Mouse (Mus musculus): Measurements from ENCODE around the gene Prkg1. TPM values are rescaled to one million over a fixed set of nuclear protein-coding genes. Genes with fewer than 3 reads are reported as not detected.
A peak's percentile ranks its signal among the peaks of the same experiment; 100 is the strongest.
"Not testable (repeated sequence)": the region's sequence is repeated elsewhere in the genome, so short reads cannot be mapped to it uniquely, and the experiment has no call there.

Gene Prkg1
- total RNA-seq, 2 experiments from 2014 or later = 15.6 to 16.9 TPM

DNA sequence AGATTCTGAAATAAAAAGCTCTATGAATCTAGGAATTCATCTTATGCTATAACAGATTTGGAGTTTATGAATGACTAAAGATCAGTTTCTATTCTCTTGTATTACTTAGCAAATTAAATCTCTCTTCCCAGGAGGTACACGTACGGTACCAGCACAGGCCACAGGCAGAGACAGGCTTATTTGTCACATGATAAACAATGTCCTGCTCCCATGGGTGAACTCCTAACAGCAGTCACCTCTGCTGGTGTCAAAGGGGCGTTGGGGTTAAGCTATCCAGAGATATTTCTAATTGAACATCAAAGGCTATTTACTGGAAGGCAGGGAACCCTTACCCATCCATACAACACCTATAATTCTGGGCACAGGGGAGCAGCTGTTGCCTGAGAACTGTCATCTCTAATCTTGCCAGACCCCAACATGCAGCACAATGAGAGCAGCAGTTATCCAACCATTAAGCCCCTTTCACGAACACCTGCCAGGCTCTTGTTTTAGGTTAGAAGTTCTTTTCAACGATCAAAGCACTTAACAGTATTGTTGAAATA lies 1122.1 kb downstream of the Prkg1 start:
- DNase-seq (ENCODE audit: extremely low spot score in 1 of 2, low spot score in 2 of 2) = no peak
- intact Hi-C loops (cut with DNase I) = no loop called here

DNA sequence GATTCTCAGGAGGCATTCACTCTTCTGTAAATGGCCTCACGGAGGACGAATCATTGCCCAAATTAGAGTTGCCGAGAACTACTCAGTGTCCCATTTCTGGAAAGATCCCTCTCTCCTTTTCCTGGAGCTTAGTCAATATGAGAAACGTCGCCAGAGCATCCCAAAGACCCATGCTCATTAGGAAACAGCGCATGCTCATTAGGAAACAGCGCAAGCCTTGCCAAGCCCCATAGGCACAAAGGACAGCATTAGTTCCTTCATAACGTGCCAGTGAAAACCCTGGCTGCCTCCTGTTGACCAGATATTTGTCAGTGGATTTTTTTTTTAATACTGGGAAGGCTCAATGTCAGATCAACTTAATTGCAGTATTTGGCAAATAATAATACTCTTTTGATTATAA lies 1127.4 kb downstream of the Prkg1 start:
- intact Hi-C loops (cut with DNase I) = no loop called here
- no peak for DNase-seq (ENCODE audit: extremely low spot score in 1 of 2, low spot score in 2 of 2)

DNA sequence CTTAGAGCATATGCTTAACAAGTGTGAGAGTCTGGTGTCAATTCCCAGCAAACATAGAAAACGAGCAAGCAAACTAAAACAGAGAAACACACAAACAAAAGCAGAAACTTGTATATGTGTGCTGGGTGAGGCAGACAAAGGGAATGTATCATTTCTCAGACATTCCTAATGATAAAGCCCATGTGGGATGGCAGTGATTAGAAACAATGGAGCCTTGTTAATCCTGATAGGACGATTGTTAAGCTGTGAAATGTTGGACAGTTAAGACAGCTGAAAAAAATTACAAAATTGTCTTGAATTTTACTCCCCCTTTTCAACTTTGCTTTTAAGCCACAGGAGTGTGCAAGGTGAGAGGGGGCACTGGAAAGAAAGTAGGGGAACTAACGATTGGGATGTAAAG lies 1133.8 kb downstream of the Prkg1 start:
- intact Hi-C loops (cut with DNase I) = no loop called here

DNA sequence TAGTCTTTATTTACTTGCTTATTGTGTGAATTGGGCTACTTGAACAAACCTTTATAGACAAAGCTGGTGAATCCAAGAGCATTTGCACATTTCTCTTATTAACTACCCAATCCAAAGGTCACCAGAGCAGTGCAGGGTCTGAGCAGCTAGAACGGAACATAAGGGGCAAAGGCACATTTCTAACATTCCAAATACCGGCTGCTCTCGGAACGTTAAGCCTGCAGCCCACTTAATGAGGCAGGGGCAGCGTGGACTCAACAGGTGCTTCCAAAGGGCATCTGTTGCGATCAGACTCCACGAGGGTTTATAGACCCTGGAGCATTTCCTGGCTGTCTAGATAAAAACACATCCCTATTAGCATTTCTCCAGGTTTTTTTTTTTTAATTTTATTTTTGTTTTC lies 1138.8 kb downstream of the Prkg1 start:
- intact Hi-C loops (cut with DNase I) = no loop called here
- DNase-seq (ENCODE audit: extremely low spot score in 1 of 2, low spot score in 2 of 2) = no peak

More for the DNA sequence above, 1133.8 kb downstream of the Prkg1 start:
- DNase-seq (ENCODE audit: extremely low spot score in 1 of 2, low spot score in 2 of 2) = no peak

DNA sequence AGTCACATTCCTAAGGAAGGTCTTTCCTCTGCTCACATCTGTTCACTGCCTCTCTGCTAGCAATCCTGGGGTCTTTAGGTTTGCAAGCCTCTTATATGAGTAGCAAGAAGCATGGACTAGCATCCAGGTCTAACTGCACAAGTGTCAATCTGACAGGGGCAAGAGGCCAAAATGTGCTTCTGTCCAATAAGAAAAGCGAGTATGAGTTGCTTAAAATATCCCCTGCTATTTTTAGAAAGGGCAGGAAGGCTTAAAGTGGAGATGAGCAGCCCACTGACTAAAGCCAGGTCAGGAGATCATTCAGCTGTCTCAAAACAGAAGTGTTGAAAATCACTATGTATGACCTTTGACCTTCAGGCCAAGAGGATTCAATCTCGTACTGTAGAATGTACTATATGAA lies 1139.4 kb downstream of the Prkg1 start:
- intact Hi-C loops (cut with DNase I) = no loop called here
- DNase-seq (ENCODE audit: extremely low spot score in 1 of 2, low spot score in 2 of 2) = no peak

DNA sequence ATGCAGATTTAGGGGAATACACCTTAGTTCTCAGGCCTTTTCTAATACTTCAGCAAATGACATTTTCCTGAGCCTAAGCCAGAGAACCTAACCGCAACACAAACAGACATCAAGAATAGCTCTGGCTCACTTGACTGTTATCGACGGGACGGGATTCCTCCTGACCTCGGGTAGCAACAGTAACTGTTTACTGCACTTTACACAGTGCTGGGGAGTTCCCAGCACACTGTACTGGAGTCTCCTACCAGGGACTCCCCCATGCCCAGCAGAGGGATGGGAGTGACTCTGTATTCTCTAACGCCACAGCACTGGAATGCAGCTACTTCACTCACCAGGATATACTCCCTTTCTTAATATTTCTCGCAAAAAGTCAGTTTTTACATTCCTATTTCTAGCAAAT lies 1141.2 kb downstream of the Prkg1 start:
- no peak for DNase-seq (ENCODE audit: extremely low spot score in 1 of 2, low spot score in 2 of 2)
- intact Hi-C loops (cut with DNase I) = no loop called here

DNA sequence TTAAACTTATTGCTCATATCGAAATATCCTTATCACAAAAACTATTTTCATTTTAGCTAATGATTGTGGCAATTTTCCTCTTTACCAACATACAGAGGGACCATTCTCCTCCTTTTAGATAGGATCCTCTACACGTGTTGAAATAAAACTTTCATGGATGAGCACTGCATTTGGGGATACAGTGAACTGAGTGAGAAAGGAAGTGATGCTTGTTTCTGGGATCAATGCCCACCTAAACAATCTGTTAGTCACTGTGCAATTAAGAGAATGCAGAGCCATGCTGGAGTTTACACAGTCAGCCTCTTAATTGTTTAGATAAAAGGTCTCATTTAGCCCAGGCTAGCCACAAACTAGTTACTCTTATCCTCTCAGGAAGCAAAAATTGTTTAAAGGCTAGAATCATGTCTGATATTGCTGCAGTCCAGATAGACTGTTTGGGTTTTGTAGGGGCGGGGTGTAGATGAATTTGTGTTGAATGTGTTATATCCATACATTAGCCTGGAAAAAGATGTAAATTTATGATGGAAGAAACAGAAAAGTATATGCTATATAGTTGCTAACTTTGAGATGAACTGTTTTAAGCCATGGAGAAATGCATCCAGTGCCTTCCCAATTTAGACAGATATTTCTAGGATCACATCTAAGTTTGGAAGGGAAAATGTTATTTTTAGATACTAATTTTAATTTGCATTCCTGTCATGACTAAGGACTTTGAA lies 1151.5 kb downstream of the Prkg1 start:
- DNase-seq (ENCODE audit: extremely low spot score in 1 of 2, low spot score in 2 of 2) = no peak
- intact Hi-C loops (cut with DNase I) = no loop called here

DNA sequence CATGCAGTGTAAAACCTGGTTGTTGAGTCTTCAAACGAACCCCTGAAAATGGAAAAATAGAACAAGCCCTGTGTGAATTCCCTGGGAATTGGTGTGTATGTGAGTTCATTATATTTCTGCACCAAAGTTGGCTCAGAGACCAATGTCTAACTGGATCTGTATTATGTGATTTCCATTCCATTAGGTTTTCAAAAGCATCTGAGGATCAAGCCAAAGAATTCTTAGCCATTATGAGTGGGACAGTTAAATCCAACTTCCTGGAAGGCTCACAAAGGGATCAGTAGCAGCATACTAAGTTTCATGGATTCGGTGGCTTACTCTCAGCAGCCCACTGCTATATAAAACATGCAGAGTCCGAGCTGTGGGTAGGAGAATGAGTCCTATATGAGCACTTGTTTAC lies 1178.5 kb downstream of the Prkg1 start:
- intact Hi-C loops (cut with DNase I) = no loop called here
- DNase-seq (ENCODE audit: extremely low spot score in 1 of 2, low spot score in 2 of 2) = no peak

DNA sequence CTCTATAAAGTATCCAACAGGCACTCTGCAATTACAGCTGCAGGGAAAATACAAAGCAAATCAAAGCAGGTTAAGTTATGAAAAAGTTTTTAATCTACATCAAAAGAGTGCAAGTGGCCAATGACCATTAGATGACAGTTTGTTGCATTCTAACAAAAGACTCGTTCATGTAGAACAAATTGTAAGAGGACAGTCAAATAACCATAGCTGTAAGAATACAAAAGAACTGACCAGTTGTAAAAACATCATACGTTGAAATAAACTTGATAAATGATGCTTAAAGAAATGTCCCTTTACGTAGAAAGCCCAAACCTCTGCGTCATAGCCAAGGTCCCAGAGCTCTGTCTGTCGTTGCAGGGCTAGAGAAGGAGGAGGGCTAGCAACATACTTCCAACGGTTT lies 1200.3 kb downstream of the Prkg1 start:
- intact Hi-C loops (cut with DNase I) = no loop called here
- no peak for DNase-seq (ENCODE audit: extremely low spot score in 1 of 2, low spot score in 2 of 2)

DNA sequence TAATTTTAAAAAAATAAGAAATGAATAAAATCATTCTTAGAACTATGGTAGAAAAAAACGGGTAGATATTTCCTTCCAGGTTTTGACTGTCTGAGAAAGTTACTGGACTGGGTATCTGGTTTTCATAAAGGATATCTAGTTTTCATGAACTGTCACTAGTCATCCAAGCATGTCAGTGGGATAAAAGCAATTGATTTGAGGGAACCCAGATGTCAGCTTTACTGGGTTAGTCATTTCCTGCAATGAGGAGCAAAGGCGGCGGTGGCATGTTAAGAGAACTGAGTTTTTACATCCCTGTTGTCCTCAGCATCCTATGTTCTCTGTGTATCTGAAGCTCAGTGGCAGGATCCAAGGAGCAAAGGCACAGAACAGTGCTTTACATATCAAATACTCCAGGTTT lies 1201.0 kb downstream of the Prkg1 start:
- no peak for DNase-seq (ENCODE audit: extremely low spot score in 1 of 2, low spot score in 2 of 2)
- intact Hi-C loops (cut with DNase I) = no loop called here

DNA sequence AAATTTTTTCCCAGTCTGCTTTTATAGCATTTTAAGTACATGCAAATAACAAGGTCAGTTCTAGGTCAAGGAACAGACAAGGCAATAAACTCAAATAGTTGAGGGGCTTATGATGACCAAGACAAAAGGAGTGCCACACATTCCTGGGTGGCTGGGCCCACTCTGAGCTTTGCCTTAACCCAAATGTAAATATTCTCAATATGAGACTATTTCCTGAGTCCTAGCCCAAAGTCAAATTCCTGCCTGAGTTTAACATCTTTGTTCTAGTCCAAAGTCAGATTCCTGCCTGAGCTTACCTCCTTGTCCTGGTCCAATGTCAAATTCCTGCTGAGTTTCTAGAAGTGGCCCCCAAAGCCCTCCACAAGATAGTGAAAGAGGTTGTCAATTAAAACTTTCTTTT lies 1206.8 kb downstream of the Prkg1 start:
- no peak for DNase-seq (ENCODE audit: extremely low spot score in 1 of 2, low spot score in 2 of 2)
- intact Hi-C loops (cut with DNase I) = loop anchor here (10.0 kb wide), 1 partner anchor 1197 kb away; no protein-coding TSS in a partner anchor

DNA sequence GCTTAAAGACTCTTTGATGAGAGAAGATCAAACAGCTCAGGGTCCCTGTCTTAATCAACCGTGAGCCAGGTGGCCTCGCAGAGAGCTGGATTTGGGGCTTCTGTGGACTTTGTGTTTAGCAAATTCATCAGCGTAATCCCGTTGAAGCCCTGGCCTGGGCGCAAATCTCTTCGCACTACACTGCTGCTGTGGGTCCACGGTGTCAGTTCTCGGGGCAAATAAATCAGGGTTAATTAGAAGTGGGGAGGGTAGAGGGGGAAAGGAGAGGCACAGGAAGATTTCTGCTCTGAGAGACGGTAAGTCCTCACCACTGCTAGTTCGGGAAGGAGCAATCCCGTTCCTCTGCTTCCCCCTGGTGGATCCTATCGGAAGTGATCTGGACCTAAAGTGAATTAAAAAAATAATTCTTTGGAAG lies 1210.4 kb downstream of the Prkg1 start:
- peak; percentile 60 to 66 for DNase-seq (ENCODE audit: extremely low spot score in 1 of 2, low spot score in 2 of 2)
- intact Hi-C loops (cut with DNase I) = loop anchor here (2.0 to 10.0 kb wide), 4 partner anchors 127 to 1200 kb away; no protein-coding TSS in a partner anchor

DNA sequence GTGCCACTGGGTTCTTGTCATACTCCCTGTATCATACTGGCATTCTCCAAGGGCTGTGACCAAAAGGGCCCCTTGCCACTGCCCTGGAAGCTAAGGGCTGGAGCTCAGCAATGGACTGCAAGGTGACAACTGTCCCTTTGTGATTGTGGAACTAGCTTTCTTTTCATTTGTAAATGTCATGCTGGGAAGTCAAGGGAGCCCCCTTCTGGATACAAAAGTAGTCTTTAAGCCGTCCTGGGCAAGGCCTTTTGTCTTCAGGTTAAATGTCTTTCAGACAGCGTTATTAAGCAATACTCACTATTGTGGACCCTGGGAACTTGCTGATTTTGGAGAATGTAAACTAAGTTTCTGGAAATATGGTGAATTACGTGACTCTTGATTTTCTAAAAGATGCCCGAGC lies 1211.1 kb downstream of the Prkg1 start:
- intact Hi-C loops (cut with DNase I) = loop anchor here (2.0 to 10.0 kb wide), 4 partner anchors 126 to 1201 kb away; no protein-coding TSS in a partner anchor
- DNase-seq (ENCODE audit: extremely low spot score in 1 of 2, low spot score in 2 of 2) = no peak

DNA sequence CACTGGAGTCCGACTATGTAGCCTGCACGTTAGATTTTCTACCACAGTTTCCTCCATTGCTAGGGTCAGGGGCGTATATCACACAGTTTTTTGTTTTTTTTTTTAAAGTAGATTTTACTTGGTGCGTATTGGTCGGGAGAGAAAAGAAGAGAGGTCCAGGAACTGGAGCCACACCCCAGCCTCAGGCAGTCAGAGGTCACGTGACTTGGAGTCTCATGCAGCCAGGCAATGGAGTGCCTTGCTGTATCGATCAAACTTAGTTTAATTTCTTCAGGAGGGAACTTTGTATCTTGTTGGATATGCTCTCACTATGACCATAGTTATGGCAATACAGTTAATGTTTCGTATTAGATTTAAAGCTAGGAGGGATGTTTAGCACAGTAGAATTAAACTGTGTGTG lies 1212.6 kb downstream of the Prkg1 start:
- no peak for DNase-seq (ENCODE audit: extremely low spot score in 1 of 2, low spot score in 2 of 2)
- intact Hi-C loops (cut with DNase I) = loop anchor here (5.0 to 10.0 kb wide), 3 partner anchors 125 to 1203 kb away; no protein-coding TSS in a partner anchor

DNA sequence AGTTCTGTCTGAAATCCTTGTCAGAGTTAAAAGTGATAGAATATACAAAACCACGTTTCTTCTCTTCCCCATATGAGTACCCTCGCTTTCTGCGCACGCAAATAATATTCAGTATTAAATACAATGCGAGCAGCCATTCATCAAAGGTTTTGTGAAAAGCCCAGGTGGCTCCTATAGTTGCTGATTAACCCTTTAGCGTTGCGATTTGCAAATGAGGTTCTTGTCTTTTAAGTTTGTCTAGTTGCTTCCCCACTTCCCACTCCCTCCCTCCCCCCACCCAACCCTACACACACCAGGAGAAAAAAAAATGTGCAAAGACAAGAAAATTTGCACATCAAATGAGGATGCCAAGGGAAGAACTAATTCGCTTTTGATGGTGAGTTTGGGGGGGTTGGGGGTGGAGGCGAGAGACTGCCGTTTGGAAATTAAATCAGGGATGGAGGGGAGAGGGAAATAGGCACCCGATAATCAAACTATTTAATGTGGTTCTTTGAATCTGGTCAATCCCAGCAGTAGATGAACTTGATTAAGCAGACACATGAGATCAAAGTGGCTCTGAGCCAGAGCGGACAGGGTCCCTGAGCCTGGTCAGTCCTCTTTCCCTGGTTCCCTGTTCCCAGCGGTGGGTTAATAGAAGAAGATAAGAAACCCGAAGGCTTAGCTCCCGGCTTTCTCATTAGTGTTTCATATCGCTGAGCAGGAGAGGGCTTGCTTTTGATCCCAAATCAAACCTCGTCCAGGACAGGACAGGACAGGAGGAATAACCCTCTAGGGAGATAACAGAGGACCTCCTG lies 1214.8 kb downstream of the Prkg1 start:
- DNase-seq (ENCODE audit: extremely low spot score in 1 of 2, low spot score in 2 of 2) = no peak
- intact Hi-C loops (cut with DNase I) = loop anchor here (5.0 to 10.0 kb wide), 3 partner anchors 123 to 1205 kb away; no protein-coding TSS in a partner anchor

DNA sequence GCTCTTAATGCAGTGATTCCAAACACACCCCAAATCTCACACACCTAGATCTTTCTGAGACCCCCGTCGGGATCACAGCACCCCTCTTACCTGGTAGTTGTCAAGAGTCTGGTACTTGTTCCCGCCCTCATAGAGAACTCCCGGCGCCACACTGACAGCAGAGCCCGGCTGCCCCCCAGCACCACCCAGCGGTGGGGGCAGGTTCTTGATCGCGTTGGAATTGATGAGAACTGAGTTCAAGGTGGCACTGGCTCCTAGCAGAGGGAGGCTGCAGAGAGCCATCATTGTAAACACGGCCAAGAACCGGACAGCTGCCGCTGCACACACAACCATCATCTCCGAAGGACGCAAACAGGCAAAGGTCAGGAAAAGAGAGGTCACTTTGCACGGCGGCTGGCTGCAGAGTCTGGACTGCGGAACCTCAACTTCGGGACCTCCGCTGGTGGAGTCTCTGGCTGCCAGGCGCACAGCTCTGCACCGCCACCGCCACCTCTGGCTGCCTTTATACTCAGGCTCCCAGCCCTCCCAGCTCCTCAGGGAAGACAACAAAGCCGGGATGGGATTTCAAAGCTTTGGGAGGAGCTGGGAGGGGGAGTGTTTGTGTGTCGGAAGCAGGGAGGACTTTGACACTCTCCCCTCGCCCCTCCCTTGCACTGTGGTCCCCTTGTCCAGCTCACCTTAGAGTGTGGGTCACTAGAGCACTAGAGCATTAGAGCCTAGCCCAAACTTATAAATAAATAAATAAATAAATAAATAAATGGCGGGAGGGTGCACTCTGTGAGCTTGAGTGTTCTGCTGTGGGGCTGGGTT lies 1215.6 kb downstream of the Prkg1 start, which contains the start of gene Dkk1:
Gene Dkk1 (minus strand): TSS at position 622 of the 810 bp plus-strand sequence.
- DNase-seq (ENCODE audit: extremely low spot score in 1 of 2, low spot score in 2 of 2) = peak in 1 of 2 experiments; percentile 40
- intact Hi-C loops (cut with DNase I) = no loop called here

DNA sequence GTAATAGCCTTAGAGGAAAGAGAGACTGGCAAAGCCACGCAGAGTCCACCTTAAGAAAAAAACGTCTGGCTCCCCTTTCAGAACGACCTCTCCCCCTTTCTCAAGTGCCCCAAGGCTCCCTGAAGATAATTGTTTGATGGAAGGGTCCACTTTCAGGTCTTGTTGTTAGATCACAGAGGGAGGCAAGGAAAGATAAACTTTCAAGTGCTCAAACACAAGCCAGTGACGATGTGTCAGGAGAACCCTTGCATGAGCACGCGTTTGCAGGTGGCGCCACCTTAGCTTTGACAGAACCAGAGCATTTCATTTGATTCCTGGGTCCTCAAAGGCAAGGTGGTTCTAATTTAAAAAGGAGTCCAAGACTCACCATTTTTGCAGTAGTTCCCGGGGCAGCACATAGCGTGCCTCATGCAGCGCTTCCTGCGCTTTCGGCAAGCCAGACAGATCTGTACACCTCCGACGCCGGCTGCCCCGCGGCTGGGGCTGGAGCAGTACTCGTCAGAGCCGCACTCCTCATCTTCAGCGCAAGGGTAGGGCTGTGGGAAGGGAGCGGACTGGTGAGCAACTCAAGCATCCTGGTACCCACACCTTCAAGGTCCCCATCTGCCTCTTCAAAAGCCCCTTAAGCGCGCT lies 1216.3 kb downstream of the Prkg1 start:
- DNase-seq (ENCODE audit: extremely low spot score in 1 of 2, low spot score in 2 of 2) = no peak
- intact Hi-C loops (cut with DNase I) = no loop called here

DNA sequence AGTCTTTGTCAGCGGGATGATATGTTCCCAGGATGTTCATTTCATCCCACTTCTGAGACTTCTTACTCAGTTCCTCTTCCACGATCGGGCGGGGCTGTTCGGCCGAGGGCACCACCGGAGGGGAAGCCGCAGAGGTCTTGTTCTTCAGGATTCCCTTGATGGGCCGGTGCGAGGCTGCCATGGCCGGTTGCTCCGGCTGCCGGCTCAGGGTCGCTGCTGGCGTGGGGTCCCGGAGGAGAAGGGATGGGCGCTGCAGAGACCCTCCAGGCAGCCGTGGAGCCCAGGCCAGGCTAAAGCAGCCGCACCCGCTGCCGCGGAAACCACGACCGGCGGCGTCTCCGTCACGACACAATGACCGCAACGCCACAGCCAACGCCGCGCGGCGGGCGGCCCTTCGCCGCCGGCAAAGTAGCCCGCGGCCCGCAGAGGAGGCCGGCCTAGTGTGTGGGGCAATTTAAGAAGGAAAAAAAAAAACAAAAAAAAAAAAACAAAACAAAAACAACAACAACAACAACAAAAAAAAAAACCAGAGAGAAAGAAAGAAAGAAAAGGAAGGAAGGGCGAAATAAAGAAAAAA lies 1225.4 kb downstream of the Prkg1 start:
- intact Hi-C loops (cut with DNase I); DNase-seq (ENCODE audit: extremely low spot score in 1 of 2, low spot score in 2 of 2): not testable (repeated sequence)

Measured in left cerebral cortex, postnatal 10 days (tissue).